Mouse (Mus musculus) CH12.LX (cell line): ENCODE measurements at regions not wholly inside any gene's neighbourhood (a gene's known extent, or its start where the extent isn't known, plus 50 kb on each side); places are given as distances from the start of the nearest gene placed in this dataset.

Experiments
- CTCF ChIP-seq, 2 experiments: IDR thresholded peaks in 1 of 2; conservative IDR thresholded peaks in 1 of 2; 2 replicates each; pipeline ENCODE4 v1.5.1; 2011 to 2012; ENCODE audit warnings: low read depth in 2 of 2, low read length in 2 of 2, improper control_type of control experiment in 1 of 2, inconsistent platforms in 1 of 2, mild to moderate bottlenecking in 1 of 2, moderate library complexity in 1 of 2
- KAT2A ChIP-seq: IDR thresholded peaks from 2 replicates; pipeline ENCODE4 v1.6.1; 2012; ENCODE audit warnings: low read length, improper control_type of control experiment, inconsistent platforms; ENCODE audit not compliant: insufficient replicate concordance
- RCOR1 ChIP-seq: conservative IDR thresholded peaks from 2 replicates; pipeline ENCODE4 v1.6.1; 2012; ENCODE audit warnings: low read depth, mild to moderate bottlenecking, inconsistent platforms, low read length, improper control_type of control experiment
- UBTF ChIP-seq: IDR thresholded peaks from 2 replicates; pipeline ENCODE4 v1.6.1; 2012; ENCODE audit warnings: low read depth, mild to moderate bottlenecking, inconsistent platforms, low read length, improper control_type of control experiment, moderate library complexity

GRCm38 (mm10) chr9:61601911-61602310, 229.7 kb downstream of the Tle3 start:
- TF ChIP-seq RCOR1 (no peak), UBTF (no peak), KAT2A (no peak), CTCF (conservative IDR thresholded peaks at IDR 0.05 in 1 of 2, IDR thresholded peaks at IDR 0.05 in 1 of 2; ENCODE audit: low read depth in 2 of 2, low read length in 2 of 2) (no peak)
